Mouse (Mus musculus): ENCODE measurements at regions not wholly inside any gene's neighbourhood (a gene's known extent, or its start where the extent isn't known, plus 50 kb on each side); places are given as distances from the start of the nearest gene placed in this dataset.

GRCm38 (mm10) chr6:13949640-13950039 lies 78.3 kb upstream of the 2610001J05Rik start:
- H3K27me3 ChIP-seq (ENCODE audit: control insufficient read depth, insufficient read depth, low read length) = no peaks in the 10 kb centered on the region
- H3K27ac ChIP-seq (ENCODE audit: insufficient read depth, low read length) = no peak overlapping the region
- 34% methylated on average over 4 of the region's 4 CpGs for WGBS
- no peak overlapping the region for H3K4me3 ChIP-seq (replicated peaks; ENCODE audit: insufficient read depth, low read depth, low read length)
- no peak for DNase-seq
- H3K4me1 ChIP-seq (ENCODE audit: control insufficient read depth, insufficient read depth, low read length) = no peaks in the 10 kb centered on the region
- no peak for TF ChIP-seq POLR2A (IDR thresholded peaks at IDR 0.05; ENCODE audit: borderline replicate concordance, insufficient read depth, low read length)
- no peak for TF ChIP-seq CTCF (IDR thresholded peaks at IDR 0.05; ENCODE audit: borderline replicate concordance, insufficient read depth, low read depth, low read length)

- Histone ChIP-seq H3K4me1 (ENCODE audit: control insufficient read depth, insufficient read depth, low read length) (no peaks in the 10 kb centered on the region), H3K4me3 (replicated peaks; ENCODE audit: insufficient read depth, low read depth, low read length) (no peak overlapping the region), H3K27me3 (ENCODE audit: control insufficient read depth, insufficient read depth, low read length) (no peaks in the 10 kb centered on the region), H3K27ac (ENCODE audit: insufficient read depth, low read length) (no peak overlapping the region)
- WGBS = 91% methylated on average over 9 of the region's 9 CpGs
- DNase-seq = no peak
- TF ChIP-seq POLR2A (IDR thresholded peaks at IDR 0.05; ENCODE audit: borderline replicate concordance, insufficient read depth, low read length) (no peak), CTCF (IDR thresholded peaks at IDR 0.05; ENCODE audit: borderline replicate concordance, insufficient read depth, low read depth, low read length) (no peak)
Measured at GRCm38 (mm10) chr6:13920809-13921760, 49.8 kb upstream of the 2610001J05Rik start.
